In genomic region chr9:100446059-100446686, GRCm38 (mm10) we compare ENCODE assay signal across 8 mouse cellular contexts. TPM values are rescaled to one million over a fixed set of nuclear protein-coding genes. Genes with fewer than 3 reads are reported as not detected.
A peak's percentile ranks its signal among the peaks of the same experiment; 100 is the strongest.
DNase-seq lines count a peak whose midpoint lies in the region; ATAC-seq and TF ChIP-seq lines count a peak whose summit lies in the region.

No protein-coding gene starts in this region.

- H3K27me3 ChIP-seq in intestine, postnatal 0 days (replicated peaks; ENCODE audit: control insufficient read depth, insufficient read depth, low read length): no peaks in the 10 kb centered on the region
- H3K27me3 ChIP-seq in limb, embryonic 12.5 days: peaks cover 8% of the 10 kb centered on the region; the same call in 1 of the 2 replicates
- peaks cover 14% of the 10 kb centered on the region; the same call in 1 of the 2 replicates for H3K27me3 ChIP-seq in midbrain, embryonic 13.5 days

- H3K4me2 ChIP-seq in intestine, postnatal 0 days (replicated peaks; ENCODE audit: low read depth): peak overlapping the region; percentile 74
- peak overlapping the region; percentile 69 for H3K4me2 ChIP-seq in limb, embryonic 12.5 days
- H3K4me2 ChIP-seq in midbrain, embryonic 13.5 days (replicated peaks): peak overlapping the region; percentile 74

- no peaks in the 10 kb centered on the region for H3K9me3 ChIP-seq in intestine, postnatal 0 days (ENCODE audit: control insufficient read depth)
- no peaks in the 10 kb centered on the region for H3K9me3 ChIP-seq in limb, embryonic 12.5 days
- H3K9me3 ChIP-seq in midbrain, embryonic 13.5 days: no peaks in the 10 kb centered on the region

- peak overlapping the region; percentile 42 for H3K4me3 ChIP-seq in intestine, postnatal 0 days (ENCODE audit: low read depth, low read length)
- peak overlapping the region; percentile 49 for H3K4me3 ChIP-seq in limb, embryonic 12.5 days (replicated peaks)
- peak overlapping the region; percentile 51 for H3K4me3 ChIP-seq in midbrain, embryonic 13.5 days (replicated peaks)

- H3K27ac ChIP-seq in intestine, postnatal 0 days (ENCODE audit: low read depth, low read length): no peak overlapping the region
- H3K27ac ChIP-seq in limb, embryonic 12.5 days: no peak overlapping the region
- H3K27ac ChIP-seq in midbrain, embryonic 13.5 days: peak overlapping the region; percentile 73

- peak; percentile 75 to 77 for DNase-seq in B cell, adult 2 months
- peak; percentile 90 for DNase-seq in adrenal gland, postnatal 10 days
- DNase-seq in embryo, embryonic 9.5 days (ENCODE audit: extremely low spot score): peak; percentile 84
- DNase-seq in gastrocnemius, postnatal 4 days (ENCODE audit: low spot score in 2 of 2): peak; percentile 58 to 79
- peak; percentile 66 to 84 for DNase-seq in spleen, postnatal 10 days (ENCODE audit: low spot score in 2 of 2)

- H3K4me1 ChIP-seq in intestine, postnatal 0 days (replicated peaks; ENCODE audit: control insufficient read depth, insufficient read depth, low read length): no peaks in the 10 kb centered on the region
- peaks cover 4% of the 10 kb centered on the region for H3K4me1 ChIP-seq in limb, embryonic 12.5 days (replicated peaks)
- H3K4me1 ChIP-seq in midbrain, embryonic 13.5 days (replicated peaks): 0 out of 2 replicates have a peak, but pooled peaks cover 6% of the 10 kb centered on the region

- TF ChIP-seq CTCF in intestine, postnatal 0 days (IDR thresholded peaks at IDR 0.05; ENCODE audit: low read depth): peak; percentile 82

- ATAC-seq in intestine, postnatal 0 days: peak; percentile 70
- peak; percentile 82; the same call in 1 of the 2 replicates for ATAC-seq in limb, embryonic 12.5 days (ENCODE audit: insufficient number of reproducible peaks, insufficient read depth, low FRiP score, low TSS enrichment, low read depth)
- peak; percentile 91 for ATAC-seq in midbrain, embryonic 13.5 days

- 1% methylated on average over 32 of the region's 32 CpGs for WGBS in intestine, postnatal 0 days
- WGBS in limb, embryonic 12.5 days: under 1% methylated on average over 32 of the region's 32 CpGs
- WGBS in midbrain, embryonic 13.5 days: under 1% methylated on average over 32 of the region's 32 CpGs

- H3K9ac ChIP-seq in intestine, postnatal 0 days (ENCODE audit: low read depth, low read length): 0 out of 2 replicates have a peak overlapping the region, but pooled peaks have one; percentile 4
- peak overlapping the region; percentile 48 for H3K9ac ChIP-seq in limb, embryonic 12.5 days (replicated peaks)
- H3K9ac ChIP-seq in midbrain, embryonic 13.5 days (replicated peaks): peak overlapping the region; percentile 63

- H3K36me3 ChIP-seq in intestine, postnatal 0 days (ENCODE audit: control insufficient read depth, insufficient read depth): no peaks in the 10 kb centered on the region
- no peaks in the 10 kb centered on the region for H3K36me3 ChIP-seq in limb, embryonic 12.5 days
- H3K36me3 ChIP-seq in midbrain, embryonic 13.5 days: no peaks in the 10 kb centered on the region

RNA-seq across cellular contexts. Expression of gene Il20rb, which starts 40.4 kb away (rescaled TPM):
- 1 to 10 TPM; 1.5 to 2.9 TPM for total RNA-seq in adrenal gland, postnatal 10 days (2021)
- 1 to 10 TPM; 4.8 to 5.4 TPM for total RNA-seq in gastrocnemius, postnatal 4 days (2021)
- polyA plus RNA-seq in intestine, postnatal 0 days (2015; fragmentation: Nextera tagmentation; extraction: Ambion mirVana): 1.2 and 1.8 TPM in 2 replicates
- polyA plus RNA-seq in limb, embryonic 12.5 days (2016; fragmentation: Nextera tagmentation; extraction: Ambion mirVana): 1.2 and 1.6 TPM in 2 replicates
- 0.70 and 0.86 TPM in 2 replicates for polyA plus RNA-seq in midbrain, embryonic 13.5 days (2015; fragmentation: Nextera tagmentation; extraction: Ambion mirVana)

Comparison
In these comparisons a context has a peak if more than half of its experiments do, and no peak if none do; other contexts are left out.
1. H3K9ac ChIP-seq: peak in every context shown above with its lines; median percentile 63 in midbrain, embryonic 13.5 days; 48 in limb, embryonic 12.5 days; 4 in intestine, postnatal 0 days.